Mouse (Mus musculus) embryonic facial prominence, embryonic 15.5 days (tissue): ENCODE results near the gene Krtap1-4. TPM values are rescaled to one million over a fixed set of nuclear protein-coding genes. Genes with fewer than 3 reads are reported as not detected.

Experiments
- ATAC-seq: fragments of 200-750 bp; cut with Nextera tagmentation; 2 replicates; pipeline ENCODE4 v1.8.0; 2017; ENCODE audit warnings: low read depth, moderate TSS enrichment; ENCODE audit not compliant: insufficient number of reproducible peaks, low FRiP score, low TSS enrichment
- H3K27ac ChIP-seq: fragments of 300-500 bp; sonication (generic); replicated peaks from 2 replicates; pipeline ENCODE4 v1.5.1; 2015; ENCODE audit warnings: mild to moderate bottlenecking, inconsistent platforms
- H3K27me3 ChIP-seq: fragments of 300-500 bp; sonication (generic); 2 replicates; pipeline ENCODE4 v1.6.1; 2015; ENCODE audit warnings: inconsistent platforms
- H3K36me3 ChIP-seq: fragments of 300-500 bp; sonication (generic); 2 replicates; pipeline ENCODE4 v1.6.1; 2015; ENCODE audit warnings: mild to moderate bottlenecking, inconsistent platforms
- H3K4me1 ChIP-seq: fragments of 300-500 bp; sonication (generic); 2 replicates; pipeline ENCODE4 v1.6.1; 2015; ENCODE audit warnings: inconsistent platforms
- H3K4me2 ChIP-seq: fragments of 300-500 bp; sonication (generic); replicated peaks from 2 replicates; pipeline ENCODE4 v1.6.1; 2015; ENCODE audit warnings: mild to moderate bottlenecking, inconsistent platforms
- H3K4me3 ChIP-seq: fragments of 300-500 bp; sonication (generic); replicated peaks from 2 replicates; pipeline ENCODE4 v1.5.1; 2015; ENCODE audit warnings: mild to moderate bottlenecking, inconsistent platforms
- H3K9ac ChIP-seq: fragments of 300-500 bp; sonication (generic); 2 replicates; pipeline ENCODE4 v1.6.1; 2015; ENCODE audit warnings: inconsistent platforms
- H3K9me3 ChIP-seq: fragments of 300-500 bp; sonication (generic); replicated peaks from 2 replicates; pipeline ENCODE4 v1.6.1; 2016; ENCODE audit warnings: inconsistent platforms
- WGBS: fragments of 180-500 bp; shearing (Covaris S2); methylation state at CpG from one replicate; pipeline ENCODE4 v1.1.7; 2015; 5-methylcytosine and 5-hydroxymethylcytosine counted together
- polyA plus RNA-seq: library from polyadenylated mRNA; unstranded; fragments of >200 nt; fragmentation: Nextera tagmentation; extraction: Ambion mirVana; gene quantifications from 2 replicates; pipeline ENCODE4 v1.2.1, GENCODE M21; 2015

The Krtap1-4 gene
- polyA plus RNA-seq, 1 experiment from 2014 or later = 2.0 TPM

DNA sequence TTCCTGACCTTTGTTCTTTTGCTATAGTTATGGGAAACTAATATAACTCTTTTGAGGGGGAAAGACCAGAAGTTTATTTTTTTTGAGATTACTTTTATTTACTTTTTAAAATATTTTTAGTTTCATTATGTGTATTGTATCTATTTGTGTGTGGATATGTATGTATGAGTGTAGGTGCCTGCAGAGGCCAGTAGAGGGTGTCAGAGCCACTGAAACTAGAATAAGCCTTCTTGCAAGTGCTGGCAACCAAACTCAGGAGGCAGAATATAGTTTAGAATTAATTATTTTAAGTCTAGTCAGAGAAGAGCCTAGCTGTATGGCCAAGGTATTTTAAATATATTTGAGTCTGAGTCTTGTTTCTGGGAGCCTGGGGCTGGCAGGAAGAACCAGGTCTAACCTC, 35.6 kb downstream of the Krtap1-4 start:
- Histone ChIP-seq H3K27me3 (no peaks in the 10 kb centered on the region), H3K4me1 (no peaks in the 10 kb centered on the region), H3K9ac (no peak overlapping the region), H3K36me3 (no peaks in the 10 kb centered on the region), H3K4me2 (no peak overlapping the region), H3K9me3 (no peaks in the 10 kb centered on the region), H3K4me3 (no peak overlapping the region), H3K27ac (no peak overlapping the region)
- ATAC-seq = no peak

- H3K4me3 ChIP-seq = no peak overlapping the region
- H3K27me3 ChIP-seq = no peaks in the 10 kb centered on the region
- H3K9me3 ChIP-seq = no peaks in the 10 kb centered on the region
- no peaks in the 10 kb centered on the region for H3K36me3 ChIP-seq
- no peaks in the 10 kb centered on the region for H3K4me1 ChIP-seq
- H3K4me2 ChIP-seq = no peak overlapping the region
- H3K27ac ChIP-seq = no peak overlapping the region
- ATAC-seq = no peak
- 47% methylated on average over 9 of the region's 9 CpGs for WGBS
- H3K9ac ChIP-seq = no peak overlapping the region
These were observed 43.7 kb downstream of the Krtap1-4 start for GRCm38 (mm10) chr11:99539721-99540120.

Other genes with a start within 250 kb of the Krtap1-4 start
- 1.6 and 1.7 TPM in 2 replicates for gene Krt26, start 245.7 kb downstream of the Krtap1-4 start, polyA plus RNA-seq
- 44.9 and 72.2 TPM in 2 replicates for gene Krt27, start 232.6 kb downstream of the Krtap1-4 start, polyA plus RNA-seq
- gene Krt28, start 208.8 kb downstream of the Krtap1-4 start, polyA plus RNA-seq = 19.5 and 36.8 TPM in 2 replicates
- gene Krt10, start 194.3 kb downstream of the Krtap1-4 start, polyA plus RNA-seq = 506 and 568 TPM in 2 replicates
- 0.24 and 0.88 TPM in 2 replicates for gene Krt12, start 161.4 kb downstream of the Krtap1-4 start, polyA plus RNA-seq
- 0.55 and 0.58 TPM in 2 replicates for gene Krt20, start 145.5 kb downstream of the Krtap1-4 start, polyA plus RNA-seq
- 37.0 and 46.2 TPM in 2 replicates for gene Krt23, start 90.5 kb downstream of the Krtap1-4 start, polyA plus RNA-seq
- 0.16 and 0.35 TPM in 2 replicates for gene Krt39, start 62.3 kb downstream of the Krtap1-4 start, polyA plus RNA-seq
- gene Krt40, start 40.5 kb downstream of the Krtap1-4 start, polyA plus RNA-seq = 0.81 and 1.5 TPM in 2 replicates
- gene Krtap3-3, start 32.8 kb downstream of the Krtap1-4 start, polyA plus RNA-seq = 9.5 and 12.3 TPM in 2 replicates
- gene Krtap3-2, start 26.8 kb downstream of the Krtap1-4 start, polyA plus RNA-seq = 2.8 and 2.9 TPM in 2 replicates
- 1.2 TPM in 1 of 2 replicates, not detected in the other for gene Gm11939, start 24.2 kb downstream of the Krtap1-4 start, polyA plus RNA-seq
- 5.7 and 13.1 TPM in 2 replicates for gene Krtap3-1, start 17.0 kb downstream of the Krtap1-4 start, polyA plus RNA-seq
- 3.7 and 5.9 TPM in 2 replicates for gene Krtap1-5, start 2.6 kb downstream of the Krtap1-4 start, polyA plus RNA-seq
- 1.5 and 2.0 TPM in 2 replicates for gene Krtap1-3, start 7.7 kb upstream of the Krtap1-4 start, polyA plus RNA-seq
- gene Krtap9-3, start 14.5 kb upstream of the Krtap1-4 start, polyA plus RNA-seq = 2.8 and 5.7 TPM in 2 replicates
- 4.5 and 7.3 TPM in 2 replicates for gene Gm11938, start 19.7 kb upstream of the Krtap1-4 start, polyA plus RNA-seq
- gene Gm11937, start 26.5 kb upstream of the Krtap1-4 start, polyA plus RNA-seq = 4.7 and 7.0 TPM in 2 replicates
- gene Krtap2-4, start 31.2 kb upstream of the Krtap1-4 start, polyA plus RNA-seq = 2.0 and 4.2 TPM in 2 replicates
- 3.9 and 5.1 TPM in 2 replicates for gene Gm11562, start 36.8 kb upstream of the Krtap1-4 start, polyA plus RNA-seq
- gene Krtap4-1, start 44.6 kb upstream of the Krtap1-4 start, polyA plus RNA-seq = 1.7 and 2.2 TPM in 2 replicates
- gene Krtap4-2, start 51.4 kb upstream of the Krtap1-4 start, polyA plus RNA-seq = 1.6 and 3.2 TPM in 2 replicates
- gene Krtap4-7, start 60.4 kb upstream of the Krtap1-4 start, polyA plus RNA-seq = 2.0 and 2.3 TPM in 2 replicates
- 1.2 and 1.8 TPM in 2 replicates for gene Gm11555, start 66.6 kb upstream of the Krtap1-4 start, polyA plus RNA-seq
- gene Gm11563, start 75.3 kb upstream of the Krtap1-4 start, polyA plus RNA-seq = 0.77 and 1.0 TPM in 2 replicates
- 1.1 and 1.3 TPM in 2 replicates for gene Krtap4-6, start 82.3 kb upstream of the Krtap1-4 start, polyA plus RNA-seq
- gene Gm14190, start 107.1 kb upstream of the Krtap1-4 start, polyA plus RNA-seq = not detected in 2 replicates
- not detected in 2 replicates for gene Gm14180, start 150.6 kb upstream of the Krtap1-4 start, polyA plus RNA-seq
- gene Gm11595, start 189.3 kb upstream of the Krtap1-4 start, polyA plus RNA-seq = 1.0 and 1.9 TPM in 2 replicates
- 0.98 and 0.99 TPM in 2 replicates for gene Krtap4-8, start 197.1 kb upstream of the Krtap1-4 start, polyA plus RNA-seq
- 1.00 and 1.1 TPM in 2 replicates for gene Krtap4-9, start 201.5 kb upstream of the Krtap1-4 start, polyA plus RNA-seq
- 0.15 and 0.51 TPM in 2 replicates for gene Gm11596, start 209.8 kb upstream of the Krtap1-4 start, polyA plus RNA-seq
- gene Gm11569, start 215.3 kb upstream of the Krtap1-4 start, polyA plus RNA-seq = not detected in 2 replicates
- 0.33 TPM in 1 of 2 replicates, not detected in the other for gene Gm11554, start 220.8 kb upstream of the Krtap1-4 start, polyA plus RNA-seq
- 0.45 and 0.50 TPM in 2 replicates for gene Krtap4-13, start 226.2 kb upstream of the Krtap1-4 start, polyA plus RNA-seq
- 0.53 and 0.61 TPM in 2 replicates for gene Gm11564, start 232.0 kb upstream of the Krtap1-4 start, polyA plus RNA-seq